Mouse (Mus musculus): Measurements from ENCODE around the gene Cfdp1.

DNA sequence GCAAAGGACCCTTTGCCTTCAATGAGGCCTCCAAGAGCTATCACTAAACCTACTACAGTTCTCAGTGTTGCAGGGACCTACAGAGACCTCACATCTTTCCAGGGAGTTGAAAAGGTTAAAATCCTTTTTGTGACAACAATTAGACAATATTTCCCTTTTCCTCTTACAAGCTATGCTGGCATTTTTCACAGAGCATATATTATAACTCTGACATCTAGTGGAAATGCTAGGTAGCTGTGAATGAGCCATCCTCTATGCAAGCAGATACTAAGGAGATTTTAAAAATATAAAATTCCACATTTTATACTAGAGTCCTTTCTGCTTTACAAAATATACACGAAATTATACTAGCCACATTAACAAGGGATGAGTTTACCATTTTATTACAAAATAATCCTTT lies 41.3 kb downstream of the Cfdp1 start:
- no peak for TF ChIP-seq CTCF (IDR thresholded peaks at IDR 0.05; ENCODE audit: low read depth, low read length)
- TF ChIP-seq POLR2A (IDR thresholded peaks at IDR 0.05; ENCODE audit: borderline replicate concordance, low read depth, low read length) = no peak

All from bone marrow macrophage, adult 2 months (primary cell).